Mouse (Mus musculus) cerebellum, adult 11-12 months (tissue): Measurements from ENCODE around the gene Olfr824.
"Not testable (repeated sequence)": the region's sequence is repeated elsewhere in the genome, so short reads cannot be mapped to it uniquely, and the experiment has no call there.

ENCODE experiments used
- DNase-seq: peaks from one replicate; pipeline ENCODE4 v3.0.0; 2022

Gene Olfr824

GRCm38 (mm10) chr10:130129900-130130299 is at the start of gene Olfr824:
Olfr824 (minus strand) TSS chr10:130130000.
- DNase-seq, result not testable (repeated sequence)

- DNase-seq, result no peak
Observed at GRCm38 (mm10) chr10:130166666-130167065, 36.9 kb upstream of the Olfr824 start, which contains the start of gene Olfr825. Olfr825 (minus strand) TSS chr10:130166766.

GRCm38 (mm10) chr10:130165196-130165595 is 35.4 kb upstream of the Olfr824 start:
- no peak for DNase-seq

DNA sequence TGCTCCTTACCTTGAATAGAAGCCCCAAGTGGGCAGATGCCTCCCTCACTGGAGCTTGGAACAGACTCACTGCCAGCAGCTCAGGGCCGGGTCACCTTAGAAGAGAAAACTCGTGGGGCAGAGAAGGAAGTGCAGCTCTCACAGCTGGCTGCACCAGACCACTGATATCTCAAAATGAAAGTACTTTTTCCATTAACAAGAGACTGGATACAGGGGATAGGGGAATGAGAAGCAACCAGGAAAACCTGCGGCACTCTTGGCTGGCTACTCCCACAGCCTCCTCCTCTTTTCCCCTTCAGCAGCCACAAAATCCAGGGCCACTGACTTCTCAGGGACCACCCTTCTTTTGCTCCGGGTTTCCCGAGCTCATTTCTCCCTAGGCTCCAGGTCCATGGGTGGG is 14.3 kb upstream of the Olfr824 start:
- DNase-seq, result no peak

DNA sequence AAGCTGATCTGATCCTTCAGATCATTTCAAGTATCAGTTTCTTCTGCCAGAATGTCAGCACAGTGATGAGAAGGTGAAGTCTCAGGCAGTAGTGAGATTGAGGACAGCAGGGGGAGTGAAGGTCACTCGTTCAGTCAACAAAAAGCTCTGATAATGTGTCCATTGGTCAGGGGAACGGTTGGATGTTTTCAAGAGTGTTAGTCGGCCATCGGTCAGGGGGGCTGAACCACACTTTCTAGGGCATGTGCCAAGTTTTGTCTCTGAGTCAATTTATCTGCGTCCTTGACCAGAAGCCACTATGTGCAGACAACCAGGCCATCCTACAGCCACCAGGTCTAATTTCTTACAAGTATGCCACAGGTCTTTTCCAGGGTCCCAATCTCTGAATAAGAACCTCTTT is 12.7 kb upstream of the Olfr824 start:
- not testable (repeated sequence) for DNase-seq

GRCm38 (mm10) chr10:130134811-130135210 is 5.0 kb upstream of the Olfr824 start:
- no peak for DNase-seq

- DNase-seq, result not testable (repeated sequence)
Observed at GRCm38 (mm10) chr10:130116045-130116444, 13.8 kb downstream of the Olfr824 start.

- not testable (repeated sequence) for DNase-seq
Observed at GRCm38 (mm10) chr10:130115283-130115682, 14.5 kb downstream of the Olfr824 start, which contains the start of gene Olfr823. Olfr823 (minus strand) TSS chr10:130115383.

DNA sequence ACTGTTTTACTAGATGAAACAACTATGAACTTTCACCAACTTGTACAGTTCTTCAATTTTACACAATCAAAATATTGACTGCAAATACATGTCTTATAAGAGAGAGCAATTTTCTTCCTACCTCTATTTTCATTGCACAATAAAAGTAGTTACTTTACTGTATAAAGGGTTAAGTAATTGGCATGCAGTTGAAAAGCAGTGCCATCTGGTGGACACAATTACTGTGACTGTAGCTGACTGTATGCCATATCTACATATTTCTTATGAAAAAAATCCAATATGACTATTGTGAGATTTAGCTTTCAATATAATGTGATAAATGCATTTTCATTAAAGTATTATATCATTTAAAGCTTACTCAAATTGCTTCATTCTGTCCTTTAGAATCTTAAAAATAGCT is 33.7 kb downstream of the Olfr824 start:
- no peak for DNase-seq

DNA sequence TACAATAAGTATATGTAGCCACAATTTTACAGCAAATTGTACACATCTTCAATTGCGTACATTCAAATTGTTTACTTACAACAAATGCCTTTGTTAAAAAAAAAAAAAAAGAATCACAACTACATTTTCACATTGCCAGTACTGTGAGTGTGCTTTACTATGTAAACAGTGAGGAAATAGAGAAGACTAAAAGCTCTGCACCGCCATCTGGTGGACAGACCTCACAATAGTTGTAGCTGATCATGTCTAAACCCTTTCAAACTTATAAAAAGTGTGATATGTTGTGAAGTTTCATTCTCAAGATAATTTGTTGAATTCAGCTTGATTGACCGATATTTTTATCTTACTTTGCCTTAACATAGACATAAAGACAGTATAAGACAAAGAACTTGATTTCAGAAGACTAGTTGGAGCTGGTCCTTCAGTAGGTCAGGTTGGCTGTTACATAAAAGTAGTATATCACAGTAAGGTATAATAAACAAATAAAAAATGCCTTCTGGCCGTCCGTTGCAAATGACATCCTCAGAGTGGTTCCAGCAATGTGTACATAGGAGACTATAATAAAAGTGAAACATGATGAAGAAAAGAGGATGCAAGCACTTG is 36.9 kb downstream of the Olfr824 start:
- no peak for DNase-seq
